Comparison of ENCODE assay signal across 9 mouse cellular contexts in genomic region chr13:46005656-46006055, GRCm38 (mm10). TPM values are rescaled to one million over a fixed set of nuclear protein-coding genes. Genes with fewer than 3 reads are reported as not detected.
A peak's percentile ranks its signal among the peaks of the same experiment; 100 is the strongest.
DNase-seq lines count a peak whose midpoint lies in the region; ATAC-seq lines count a peak whose summit lies in the region.
"Had no signal": no experiment of that assay in that cellular context is flagged by ENCODE, and none has a peak within 500 bp of the region (broad histone marks: within the 10 kb centered on the region; RNA-seq: fewer than 3 reads in every experiment).

No protein-coding gene starts in this region.

- H3K9me3 ChIP-seq in heart, embryonic 16.5 days (replicated peaks; ENCODE audit: control insufficient read depth, low read length): no peaks in the 10 kb centered on the region
- H3K9me3 ChIP-seq in embryonic facial prominence, embryonic 10.5 days: no peaks in the 10 kb centered on the region
- H3K9me3 ChIP-seq in forebrain, embryonic 14.5 days (replicated peaks; ENCODE audit: control insufficient read depth, low read length): no peaks in the 10 kb centered on the region
- H3K9me3 ChIP-seq in limb, embryonic 15.5 days: no peaks in the 10 kb centered on the region

- H3K27me3 ChIP-seq in heart, embryonic 16.5 days (ENCODE audit: control insufficient read depth, insufficient read depth, low read length): 0 out of 2 replicates have a peak, but pooled peaks cover 2% of the 10 kb centered on the region
- peaks cover 23% of the 10 kb centered on the region for H3K27me3 ChIP-seq in embryonic facial prominence, embryonic 10.5 days (replicated peaks; ENCODE audit: low read depth, poor library complexity, severe bottlenecking)
- no peaks in the 10 kb centered on the region for H3K27me3 ChIP-seq in forebrain, embryonic 14.5 days (replicated peaks; ENCODE audit: control insufficient read depth, insufficient read depth, low read length)
- 0 out of 2 replicates have a peak, but pooled peaks cover 5% of the 10 kb centered on the region for H3K27me3 ChIP-seq in limb, embryonic 15.5 days

- no peak for DNase-seq in heart, postnatal 10 days
- no peak for DNase-seq in embryonic facial prominence, embryonic 10.5 days (ENCODE audit: low spot score)
- DNase-seq in forebrain, embryonic 14.5 days (ENCODE audit: low spot score): no peak
- DNase-seq in testis, postnatal 14 days (ENCODE audit: low spot score): no peak
- DNase-seq in right cerebral cortex, postnatal 36 days (ENCODE audit: low spot score in 2 of 2): no peak

- H3K36me3 ChIP-seq in heart, embryonic 16.5 days (ENCODE audit: control insufficient read depth, insufficient read depth): no peaks in the 10 kb centered on the region
- H3K36me3 ChIP-seq in embryonic facial prominence, embryonic 10.5 days (replicated peaks): no peaks in the 10 kb centered on the region
- H3K36me3 ChIP-seq in forebrain, embryonic 14.5 days (ENCODE audit: control insufficient read depth, insufficient read depth, low read length): no peaks in the 10 kb centered on the region
- H3K36me3 ChIP-seq in limb, embryonic 15.5 days: no peaks in the 10 kb centered on the region

- intact Hi-C loops in heart, postnatal 10 days (cut with DNase I): no loop called here

- no peak for ATAC-seq in heart, embryonic 16.5 days (replicated peaks; ENCODE audit: extremely low read depth, insufficient read depth, low FRiP score)
- no peak for ATAC-seq in forebrain, embryonic 14.5 days
- ATAC-seq in limb, embryonic 15.5 days (ENCODE audit: insufficient number of reproducible peaks, low FRiP score, low TSS enrichment, low read depth): no peak
- ATAC-seq in megakaryocyte, adult 5-6 weeks (ENCODE audit: poor library complexity, severe bottlenecking): no peak
- ATAC-seq: CD4-positive, CD25-positive, alpha-beta regulatory T cell, adult 4 months had no signal

- H3K9ac ChIP-seq in heart, embryonic 16.5 days (ENCODE audit: low read length): no peak overlapping the region
- H3K9ac ChIP-seq in forebrain, embryonic 14.5 days (ENCODE audit: low read length): 0 out of 2 replicates have a peak overlapping the region, but pooled peaks have one; percentile 21
- H3K9ac ChIP-seq in limb, embryonic 15.5 days: no peak overlapping the region

- H3K4me3 ChIP-seq in heart, embryonic 16.5 days (ENCODE audit: low read length): no peak overlapping the region
- H3K4me3 ChIP-seq in embryonic facial prominence, embryonic 10.5 days: peak overlapping the region; percentile 35; the same call in 1 of the 2 replicates
- no peak overlapping the region for H3K4me3 ChIP-seq in forebrain, embryonic 14.5 days (ENCODE audit: low read depth, low read length)
- H3K4me3 ChIP-seq in limb, embryonic 15.5 days: no peak overlapping the region

- WGBS in heart, embryonic 16.5 days: 48% methylated on average over 7 of the region's 7 CpGs
- 65% methylated on average over 7 of the region's 7 CpGs for WGBS in embryonic facial prominence, embryonic 10.5 days
- WGBS in forebrain, embryonic 14.5 days: 66% methylated on average over 7 of the region's 7 CpGs
- WGBS in limb, embryonic 15.5 days: 37% methylated on average over 7 of the region's 7 CpGs

- peaks cover 18% of the 10 kb centered on the region for H3K4me1 ChIP-seq in heart, embryonic 16.5 days (ENCODE audit: control insufficient read depth, insufficient read depth, low read length)
- H3K4me1 ChIP-seq in embryonic facial prominence, embryonic 10.5 days: peaks cover 25% of the 10 kb centered on the region
- H3K4me1 ChIP-seq in forebrain, embryonic 14.5 days (ENCODE audit: control insufficient read depth, insufficient read depth, low read length): peaks cover 27% of the 10 kb centered on the region
- peaks cover 22% of the 10 kb centered on the region for H3K4me1 ChIP-seq in limb, embryonic 15.5 days

- no peak overlapping the region for H3K27ac ChIP-seq in heart, embryonic 16.5 days (ENCODE audit: low read length)
- H3K27ac ChIP-seq in embryonic facial prominence, embryonic 10.5 days (replicated peaks): peak overlapping the region; percentile 81
- H3K27ac ChIP-seq in forebrain, embryonic 14.5 days (ENCODE audit: low read depth, low read length): peak overlapping the region; percentile 39; the same call in 1 of the 2 replicates
- H3K27ac ChIP-seq in limb, embryonic 15.5 days: peak overlapping the region; percentile 67

- H3K4me2 ChIP-seq in heart, embryonic 16.5 days (ENCODE audit: low read depth, low read length): peak overlapping the region; percentile 29; the same call in 1 of the 2 replicates
- H3K4me2 ChIP-seq in forebrain, embryonic 14.5 days (ENCODE audit: low read length): no peak overlapping the region; the same call in 1 of the 2 replicates
- peak overlapping the region; percentile 32 for H3K4me2 ChIP-seq in limb, embryonic 15.5 days

RNA-seq across cellular contexts. Expression of gene Atxn1, which starts 40.8 kb away (rescaled TPM):
- 7.2 and 7.7 TPM in 2 replicates for polyA plus RNA-seq in heart, embryonic 16.5 days (2015; fragmentation: Nextera tagmentation; extraction: Ambion mirVana)
- total RNA-seq in heart, postnatal 10 days (2021): 10 to 100 TPM; 40.6 to 49.1 TPM
- polyA plus RNA-seq in embryonic facial prominence, embryonic 10.5 days (2016; fragmentation: Nextera tagmentation; extraction: Ambion mirVana): 1.1 and 1.2 TPM in 2 replicates
- 4.3 and 6.6 TPM in 2 replicates for polyA plus RNA-seq in forebrain, embryonic 14.5 days (2014; fragmentation: Nextera tagmentation; extraction: Ambion mirVana)
- 5.4 and 6.4 TPM in 2 replicates for polyA plus RNA-seq in limb, embryonic 15.5 days (2015; fragmentation: Nextera tagmentation; extraction: Ambion mirVana)
- 4.8 and 9.0 TPM in 2 replicates for total RNA-seq in megakaryocyte, adult 5-6 weeks (2015)
- total RNA-seq in megakaryocyte, adult 5-6 weeks (2017): 5.9 and 22.2 TPM in 2 replicates
